Mouse (Mus musculus) monocyte, adult 59 days (primary cell): Measurements from ENCODE around the gene Ddx21. TPM values are rescaled to one million over a fixed set of nuclear protein-coding genes. Genes with fewer than 3 reads are reported as not detected.

Experiments
- total RNA-seq, 2 experiments: library from RNA; stranded (reverse); gene quantifications; one replicate each; pipeline ENCODE4 v1.2.4; 2023

Ddx21 gene
- 10 to 100 TPM; 86.4 to 94.0 TPM for total RNA-seq

DNA sequence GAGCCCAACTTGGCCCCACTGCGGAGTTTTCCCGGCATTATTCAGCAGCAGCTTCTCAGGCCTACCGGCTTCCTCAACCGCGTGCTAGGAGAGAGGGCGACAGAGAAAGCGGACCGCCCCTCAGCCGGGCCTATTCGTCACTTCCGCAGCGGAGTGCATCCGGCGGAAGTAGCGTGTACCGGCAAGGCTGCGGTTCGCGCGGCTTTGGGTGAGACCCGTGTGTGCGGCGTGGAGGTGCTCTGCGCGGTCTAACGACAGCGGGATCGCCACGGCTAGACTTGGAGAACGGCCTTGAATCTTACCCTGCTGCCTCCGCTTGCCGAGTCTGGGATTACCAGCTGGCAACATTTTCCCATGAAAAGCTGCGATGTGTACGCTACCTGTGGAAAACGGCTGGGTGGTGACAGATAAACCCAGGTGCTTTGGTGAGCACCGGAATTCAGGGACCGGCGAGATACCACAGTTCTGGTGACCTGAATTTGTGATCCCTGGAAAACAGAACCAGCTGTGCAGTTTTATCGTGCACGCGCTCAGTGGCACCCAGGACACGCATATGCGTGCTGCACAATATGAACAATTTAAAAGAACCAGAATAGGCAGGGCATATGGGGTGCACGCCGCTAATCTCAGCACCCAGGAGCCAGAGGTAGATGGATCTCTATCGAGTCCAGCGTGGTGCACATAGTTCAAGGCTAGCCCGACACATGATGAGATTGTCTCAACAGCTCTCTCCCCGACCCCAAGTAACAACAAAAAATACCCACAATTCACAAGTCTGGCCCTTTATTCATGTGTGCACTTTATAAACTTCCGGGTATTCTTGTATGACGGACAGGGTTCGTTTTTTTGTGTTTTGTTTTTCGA lies at the start of gene Ddx21:
TSS of gene Ddx21 (minus strand) at position 105 of the 864 bp plus-strand sequence.

DNA sequence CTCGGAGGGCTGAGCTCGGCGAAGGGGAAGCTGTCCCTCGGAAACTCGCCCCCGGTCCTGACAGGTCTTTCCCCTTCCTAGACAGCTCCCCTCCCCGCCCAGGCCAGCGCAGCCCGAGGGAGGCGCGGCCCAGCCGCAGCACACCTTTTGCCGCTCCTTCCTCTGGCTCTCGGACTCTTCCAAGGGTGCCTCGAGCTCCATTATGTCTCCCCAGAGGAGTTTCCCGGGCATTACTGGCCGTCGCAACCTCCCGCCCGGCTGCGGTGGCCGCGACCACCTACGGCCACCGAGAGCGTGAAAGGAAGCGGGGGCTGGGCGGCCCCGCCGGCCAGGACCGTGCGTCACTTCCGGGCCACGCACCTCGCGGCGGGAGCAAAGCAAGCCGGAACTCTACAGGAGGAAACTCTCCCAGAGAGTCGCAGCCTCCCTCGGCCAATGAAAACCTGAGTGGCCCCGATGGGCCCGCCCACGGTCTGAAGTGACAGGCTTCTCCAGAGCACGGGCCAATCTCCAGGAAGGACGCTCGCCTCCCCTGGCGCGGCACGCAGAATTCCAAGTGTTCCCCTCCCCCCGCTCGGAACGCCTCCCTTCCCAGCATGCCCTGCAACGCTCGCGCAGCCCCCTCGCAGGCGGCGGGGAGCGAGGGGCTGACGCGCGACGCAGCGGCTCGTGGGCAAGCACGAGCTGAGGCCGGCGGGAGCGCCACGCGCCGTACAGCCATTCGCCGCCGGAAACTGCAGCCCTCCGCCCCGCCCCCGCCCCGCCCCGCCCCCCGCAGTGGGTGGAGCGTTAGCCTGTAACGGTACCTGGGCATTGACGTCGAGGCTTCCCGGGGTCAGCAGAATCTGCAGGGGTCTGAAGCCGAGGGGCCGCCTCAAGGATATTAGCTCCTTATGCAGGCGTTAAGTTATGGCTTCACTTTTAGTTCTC lies 49.1 kb upstream of the Ddx21 start, which contains the start of gene Ddx50:
TSS of gene Ddx50 (minus strand) at position 338 of the 930 bp plus-strand sequence.

DNA sequence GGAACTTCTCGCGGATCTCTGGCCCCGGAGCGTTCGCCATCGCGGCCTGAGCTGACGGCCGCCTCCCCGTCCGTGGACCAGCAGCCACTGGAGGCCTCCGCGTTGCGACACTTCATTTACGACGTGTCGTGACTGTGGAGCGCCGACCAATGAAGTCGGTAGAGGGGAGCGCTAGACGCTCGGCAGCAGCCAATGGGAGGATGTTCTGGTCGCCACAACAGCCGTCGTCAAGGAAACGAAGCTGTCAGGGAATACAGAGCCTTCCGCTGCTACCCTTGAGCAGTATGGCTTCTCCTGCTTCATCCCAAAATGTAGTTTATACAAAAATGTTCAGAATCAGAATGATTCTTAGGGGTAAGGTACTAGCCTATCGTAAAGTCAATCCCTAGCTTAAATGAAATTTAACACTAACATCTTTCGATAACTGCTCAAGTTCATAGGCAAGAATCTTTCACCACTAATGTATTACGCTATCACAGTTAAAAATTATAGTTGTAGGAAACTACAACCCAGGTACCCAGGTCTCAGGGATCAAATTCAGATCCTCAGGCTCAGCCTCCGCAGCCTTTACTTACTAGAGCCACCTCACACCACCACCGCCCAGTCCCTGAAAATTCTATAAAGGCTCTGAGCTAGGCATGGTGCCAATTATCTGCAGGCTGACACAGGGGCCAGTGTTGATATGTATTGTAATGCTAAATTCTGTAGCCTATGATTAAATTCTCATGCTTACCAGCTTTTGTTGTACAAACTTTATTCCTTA lies 23.6 kb downstream of the Ddx21 start, which contains the start of gene Kif1bp:
TSS of gene Kif1bp (minus strand) at position 120 of the 763 bp plus-strand sequence.

Other genes starting within 250 kb of the Ddx21 start
- 10 to 100 TPM; 50.3 to 57.9 TPM for gene Hk1, start 222.4 kb downstream of the Ddx21 start, total RNA-seq
- not detected for gene Hkdc1, start 179.8 kb downstream of the Ddx21 start, total RNA-seq
- under 1 TPM in 1 of 2 experiments, not detected in 1; 0.27 TPM for gene 4930507D05Rik, start 152.8 kb downstream of the Ddx21 start, total RNA-seq
- gene Supv3l1, start 152.5 kb downstream of the Ddx21 start, total RNA-seq: 10 to 100 TPM; 16.4 to 17.3 TPM
- gene Vps26a, start 115.5 kb downstream of the Ddx21 start, total RNA-seq: 10 to 100 TPM; 66.6 to 80.0 TPM
- 1,000 to 10,000 TPM in 1 of 2 experiments, 100 to 1,000 TPM in 1; 956 to 1,008 TPM for gene Srgn, start 74.8 kb downstream of the Ddx21 start, total RNA-seq
- gene Kif1bp, start 23.8 kb downstream of the Ddx21 start, total RNA-seq: 10 to 100 TPM; 18.5 to 20.6 TPM
- 10 to 100 TPM; 78.8 to 82.7 TPM for gene Ddx50, start 48.9 kb upstream of the Ddx21 start, total RNA-seq
- gene Stox1, start 123.8 kb upstream of the Ddx21 start, total RNA-seq: not detected
- 10 to 100 TPM; 85.5 to 89.2 TPM for gene Ccar1, start 190.0 kb upstream of the Ddx21 start, total RNA-seq